Comparison of ENCODE assay signal across 8 mouse cellular contexts in the genomic region with DNA sequence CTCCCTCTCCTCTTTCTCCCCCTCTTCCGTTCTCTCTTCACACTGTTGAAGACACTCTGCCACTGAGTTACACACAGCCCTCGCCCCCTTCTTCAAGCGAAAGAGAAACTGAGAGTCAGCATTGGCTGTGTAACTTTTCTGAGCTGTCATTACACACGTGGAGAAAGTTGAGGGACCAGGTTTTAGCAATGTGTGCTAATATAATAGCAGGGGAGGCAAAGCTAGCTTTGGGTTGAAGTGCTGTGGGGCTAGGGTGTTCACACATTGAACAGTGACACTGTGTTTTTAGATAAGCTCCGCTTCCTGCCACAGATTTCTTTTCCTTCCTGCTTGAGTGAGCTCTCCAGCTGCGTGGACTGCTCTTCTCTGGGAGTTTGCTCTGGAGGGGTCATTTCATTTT. TPM values are rescaled to one million over a fixed set of nuclear protein-coding genes. Genes with fewer than 3 reads are reported as not detected.
A peak's percentile ranks its signal among the peaks of the same experiment; 100 is the strongest.
DNase-seq lines count a peak whose midpoint lies in the region; ATAC-seq and TF ChIP-seq lines count a peak whose summit lies in the region.

No protein-coding gene starts in this region.

- no peak overlapping the region for H3K27ac ChIP-seq in hindbrain, embryonic 10.5 days
- no peak overlapping the region for H3K27ac ChIP-seq in hindbrain, embryonic 11.5 days (ENCODE audit: low read depth, low read length)
- H3K27ac ChIP-seq in intestine, postnatal 0 days (ENCODE audit: low read depth, low read length), result peak overlapping the region; percentile 21; the same call in 1 of the 2 replicates
- H3K27ac ChIP-seq in neural tube, embryonic 14.5 days (ENCODE audit: low read depth, low read length), result no peak overlapping the region

- no peak for DNase-seq in hindbrain, embryonic 10.5 days (ENCODE audit: low spot score)
- no peak for DNase-seq in hindbrain, embryonic 11.5 days (ENCODE audit: low spot score)
- no peak for DNase-seq in layer of hippocampus, postnatal 36 days
- DNase-seq in adipocyte (ENCODE audit: low spot score), result no peak
- DNase-seq in urinary bladder, postnatal 4 days (ENCODE audit: low spot score in 2 of 2), result no peak

- H3K9me3 ChIP-seq in hindbrain, embryonic 10.5 days, result no peaks in the 10 kb centered on the region
- no peaks in the 10 kb centered on the region for H3K9me3 ChIP-seq in hindbrain, embryonic 11.5 days (ENCODE audit: control insufficient read depth, low read length)
- H3K9me3 ChIP-seq in intestine, postnatal 0 days (ENCODE audit: control insufficient read depth), result no peaks in the 10 kb centered on the region
- no peaks in the 10 kb centered on the region for H3K9me3 ChIP-seq in neural tube, embryonic 14.5 days (ENCODE audit: control insufficient read depth, low read length)

- no peak for ATAC-seq in hindbrain, embryonic 11.5 days (ENCODE audit: low FRiP score)
- 0 out of 2 replicates have a peak, but pooled peaks have one; percentile 9 for ATAC-seq in common myeloid progenitor, adult 5-6 weeks (replicated peaks; ENCODE audit: low read depth, poor library complexity, severe bottlenecking)
- ATAC-seq in intestine, postnatal 0 days, result no peak
- no peak for ATAC-seq in neural tube, embryonic 14.5 days (ENCODE audit: low read depth)

- peaks cover 28% of the 10 kb centered on the region for H3K4me1 ChIP-seq in hindbrain, embryonic 10.5 days (replicated peaks)
- H3K4me1 ChIP-seq in hindbrain, embryonic 11.5 days (replicated peaks; ENCODE audit: control insufficient read depth, insufficient read depth, low read length), result no peaks in the 10 kb centered on the region; the same call in 1 of the 2 replicates
- peaks cover 13% of the 10 kb centered on the region; the same call in 1 of the 2 replicates for H3K4me1 ChIP-seq in intestine, postnatal 0 days (replicated peaks; ENCODE audit: control insufficient read depth, insufficient read depth, low read length)
- peaks cover 14% of the 10 kb centered on the region for H3K4me1 ChIP-seq in neural tube, embryonic 14.5 days (ENCODE audit: control insufficient read depth, insufficient read depth, low read length)

- no peaks in the 10 kb centered on the region for H3K27me3 ChIP-seq in hindbrain, embryonic 10.5 days (ENCODE audit: insufficient read depth, poor library complexity, severe bottlenecking)
- H3K27me3 ChIP-seq in hindbrain, embryonic 11.5 days (ENCODE audit: control insufficient read depth, insufficient read depth, low read length), result no peaks in the 10 kb centered on the region
- no peaks in the 10 kb centered on the region for H3K27me3 ChIP-seq in intestine, postnatal 0 days (replicated peaks; ENCODE audit: control insufficient read depth, insufficient read depth, low read length)
- no peaks in the 10 kb centered on the region for H3K27me3 ChIP-seq in neural tube, embryonic 14.5 days (ENCODE audit: control insufficient read depth, insufficient read depth, low read length)

- peak overlapping the region; percentile 99; the same call in 1 of the 2 replicates for H3K4me3 ChIP-seq in hindbrain, embryonic 10.5 days
- no peak overlapping the region for H3K4me3 ChIP-seq in hindbrain, embryonic 11.5 days (ENCODE audit: low read depth, low read length)
- peak overlapping the region; percentile 14; the same call in 1 of the 2 replicates for H3K4me3 ChIP-seq in intestine, postnatal 0 days (ENCODE audit: low read depth, low read length)
- H3K4me3 ChIP-seq in neural tube, embryonic 14.5 days (ENCODE audit: low read depth, low read length), result no peak overlapping the region

- 67% methylated on average over 6 of the region's 6 CpGs for WGBS in hindbrain, embryonic 10.5 days
- WGBS in hindbrain, embryonic 11.5 days, result 66% methylated on average over 6 of the region's 6 CpGs
- 33% methylated on average over 6 of the region's 6 CpGs for WGBS in intestine, postnatal 0 days
- 70% methylated on average over 6 of the region's 6 CpGs for WGBS in neural tube, embryonic 14.5 days

- no peak overlapping the region for H3K9ac ChIP-seq in hindbrain, embryonic 11.5 days (ENCODE audit: low read depth, low read length)
- H3K9ac ChIP-seq in intestine, postnatal 0 days (ENCODE audit: low read depth, low read length), result no peak overlapping the region
- no peak overlapping the region for H3K9ac ChIP-seq in neural tube, embryonic 14.5 days (replicated peaks; ENCODE audit: low read depth, low read length)

- H3K36me3 ChIP-seq in hindbrain, embryonic 10.5 days, result 0 out of 2 replicates have a peak, but pooled peaks cover 5% of the 10 kb centered on the region
- no peaks in the 10 kb centered on the region for H3K36me3 ChIP-seq in hindbrain, embryonic 11.5 days (ENCODE audit: control insufficient read depth, insufficient read depth, low read length)
- no peaks in the 10 kb centered on the region for H3K36me3 ChIP-seq in intestine, postnatal 0 days (ENCODE audit: control insufficient read depth, insufficient read depth)
- H3K36me3 ChIP-seq in neural tube, embryonic 14.5 days (ENCODE audit: control insufficient read depth, insufficient read depth, low read length), result no peaks in the 10 kb centered on the region

- H3K4me2 ChIP-seq in hindbrain, embryonic 11.5 days (replicated peaks; ENCODE audit: low read depth, low read length), result no peak overlapping the region
- H3K4me2 ChIP-seq in intestine, postnatal 0 days (replicated peaks; ENCODE audit: low read depth), result peak overlapping the region; percentile 93
- peak overlapping the region; percentile 96; the same call in 1 of the 2 replicates for H3K4me2 ChIP-seq in neural tube, embryonic 14.5 days (ENCODE audit: low read depth, low read length)

- no peak for TF ChIP-seq CTCF in intestine, postnatal 0 days (IDR thresholded peaks at IDR 0.05; ENCODE audit: low read depth)

RNA-seq across cellular contexts. Expression of a gene that starts 1.2 kb away (rescaled TPM):
- 1.3 and 2.5 TPM in 2 replicates for polyA plus RNA-seq in hindbrain, embryonic 10.5 days (2016; fragmentation: Nextera tagmentation; extraction: Ambion mirVana)
- 0.50 and 0.60 TPM in 2 replicates for polyA plus RNA-seq in hindbrain, embryonic 11.5 days (2014; fragmentation: Nextera tagmentation; extraction: Ambion mirVana)
- 0.05 TPM in 1 of 2 replicates, not detected in the other for total RNA-seq in common myeloid progenitor, adult 5-6 weeks (2017)
- 0.16 TPM in 1 of 2 replicates, not detected in the other for polyA plus RNA-seq in intestine, postnatal 0 days (2015; fragmentation: Nextera tagmentation; extraction: Ambion mirVana)
- 0.39 and 0.46 TPM in 2 replicates for polyA plus RNA-seq in neural tube, embryonic 14.5 days (2014; fragmentation: Nextera tagmentation; extraction: Ambion mirVana)
- not detected for total RNA-seq in layer of hippocampus, postnatal 36 days (2021)

RNA-seq across cellular contexts. Expression of a gene that starts 1.4 kb away (rescaled TPM):
- 20.5 and 21.3 TPM in 2 replicates for polyA plus RNA-seq in hindbrain, embryonic 10.5 days (2016; fragmentation: Nextera tagmentation; extraction: Ambion mirVana)
- polyA plus RNA-seq in hindbrain, embryonic 11.5 days (2014; fragmentation: Nextera tagmentation; extraction: Ambion mirVana), result 15.3 and 17.2 TPM in 2 replicates
- total RNA-seq in common myeloid progenitor, adult 5-6 weeks (2017), result 7.0 and 9.6 TPM in 2 replicates
- 8.6 TPM in 2 replicates for polyA plus RNA-seq in intestine, postnatal 0 days (2015; fragmentation: Nextera tagmentation; extraction: Ambion mirVana)
- 25.5 and 26.5 TPM in 2 replicates for polyA plus RNA-seq in neural tube, embryonic 14.5 days (2014; fragmentation: Nextera tagmentation; extraction: Ambion mirVana)
- 10 to 100 TPM; 42.7 to 45.8 TPM for total RNA-seq in layer of hippocampus, postnatal 36 days (2021)

RNA-seq across cellular contexts. Expression of a gene that starts 1.6 kb away (rescaled TPM):
- polyA plus RNA-seq in hindbrain, embryonic 10.5 days (2016; fragmentation: Nextera tagmentation; extraction: Ambion mirVana), result not detected in 2 replicates
- polyA plus RNA-seq in hindbrain, embryonic 11.5 days (2014; fragmentation: Nextera tagmentation; extraction: Ambion mirVana), result not detected in 2 replicates
- total RNA-seq in common myeloid progenitor, adult 5-6 weeks (2017), result not detected in 2 replicates
- not detected in 2 replicates for polyA plus RNA-seq in intestine, postnatal 0 days (2015; fragmentation: Nextera tagmentation; extraction: Ambion mirVana)
- not detected in 2 replicates for polyA plus RNA-seq in neural tube, embryonic 14.5 days (2014; fragmentation: Nextera tagmentation; extraction: Ambion mirVana)
- total RNA-seq in layer of hippocampus, postnatal 36 days (2021), result not detected

Comparison
In these comparisons a context has a peak if more than half of its experiments do, and no peak if none do; other contexts are left out.
1. H3K4me3 ChIP-seq: peak in hindbrain, embryonic 10.5 days (single experiment) and intestine, postnatal 0 days (single experiment); none in hindbrain, embryonic 11.5 days (single experiment) and neural tube, embryonic 14.5 days (single experiment).